In genomic region chr5:125315110-125315509, GRCm38 (mm10) we compare ENCODE assay signal across 26 mouse cellular contexts. TPM values are rescaled to one million over a fixed set of nuclear protein-coding genes. Genes with fewer than 3 reads are reported as not detected.
A peak's percentile ranks its signal among the peaks of the same experiment; 100 is the strongest.
DNase-seq lines count a peak whose midpoint lies in the region; ATAC-seq lines count a peak whose summit lies in the region.
"Had no signal": no experiment of that assay in that cellular context is flagged by ENCODE, and none has a peak within 500 bp of the region (broad histone marks: within the 10 kb centered on the region; RNA-seq: fewer than 3 reads in every experiment).

No protein-coding gene starts in this region.

- no peak for DNase-seq in heart, adult 11 months
- DNase-seq in lung, postnatal 10 days, result peak; percentile 47
- no peak for DNase-seq in lung, postnatal 25 days (ENCODE audit: low spot score)
- peak; percentile 43 for DNase-seq in adipocyte (ENCODE audit: low spot score)
- DNase-seq: B cell, adult 2 months; cerebellum, adult 8-10 months; gastrocnemius, postnatal 10 days; heart, adult 18-20 months; heart, postnatal 14 days; kidney, postnatal 36 days; layer of hippocampus, adult 9-11 months; lung, adult 2 months; retina, postnatal 1 day had no signal

- H3K9ac ChIP-seq in heart, embryonic 15.5 days, result no peak overlapping the region
- H3K9ac ChIP-seq: heart, embryonic 12.5 days; neural tube, embryonic 15.5 days had no signal

- peaks cover 47% of the 10 kb centered on the region for H3K4me1 ChIP-seq in heart, embryonic 15.5 days (replicated peaks)

- H3K27ac ChIP-seq in heart, embryonic 15.5 days, result no peak overlapping the region
- H3K27ac ChIP-seq: embryonic facial prominence, embryonic 10.5 days; hindbrain, postnatal 0 days; macrophage; neural tube, embryonic 15.5 days had no signal

- 73% methylated on average over 1 of the region's 1 CpGs for WGBS in heart, embryonic 15.5 days

- no peak overlapping the region for H3K4me3 ChIP-seq in heart, embryonic 15.5 days
- H3K4me3 ChIP-seq: embryonic facial prominence, embryonic 10.5 days; heart, embryonic 12.5 days; neural tube, embryonic 15.5 days had no signal

- no peak overlapping the region for H3K4me2 ChIP-seq in heart, embryonic 15.5 days
- H3K4me2 ChIP-seq: heart, embryonic 12.5 days; midbrain, embryonic 11.5 days; neural tube, embryonic 15.5 days had no signal

- H3K27me3 ChIP-seq in heart, embryonic 15.5 days, result no peaks in the 10 kb centered on the region
- H3K27me3 ChIP-seq: CH12.LX; heart, embryonic 12.5 days; neural tube, embryonic 15.5 days had no signal

- ATAC-seq in heart, embryonic 15.5 days (replicated peaks; ENCODE audit: insufficient number of reproducible peaks, insufficient read depth, low FRiP score, low read depth), result 0 out of 2 replicates have a peak, but pooled peaks have one; percentile 21
- peak; percentile 75 for ATAC-seq in megakaryocyte-erythroid progenitor cell, adult 5-6 weeks (replicated peaks; ENCODE audit: low FRiP score, low TSS enrichment, poor library complexity, severe bottlenecking)
- no peak for ATAC-seq in cerebellum, adult (ENCODE audit: insufficient number of reproducible peaks, low FRiP score, low TSS enrichment)
- ATAC-seq: forebrain, embryonic 16.5 days; hindbrain, postnatal 0 days; intestine, embryonic 16.5 days had no signal

- no peaks in the 10 kb centered on the region for H3K36me3 ChIP-seq in heart, embryonic 15.5 days
- H3K36me3 ChIP-seq: neural tube, embryonic 15.5 days had no signal

- no peaks in the 10 kb centered on the region for H3K9me3 ChIP-seq in heart, embryonic 15.5 days (replicated peaks)
- H3K9me3 ChIP-seq: embryonic facial prominence, embryonic 10.5 days; G1E; neural tube, embryonic 15.5 days had no signal

RNA-seq across cellular contexts. Expression of gene Scarb1, which starts 25.8 kb away (rescaled TPM):
- polyA plus RNA-seq in heart, embryonic 15.5 days (2015; fragmentation: Nextera tagmentation; extraction: Ambion mirVana), result 54.8 and 68.1 TPM in 2 replicates
- 71.7 and 85.8 TPM in 2 replicates for total RNA-seq in megakaryocyte-erythroid progenitor cell, adult 5-6 weeks (2014; fragmentation: Nextera tagmentation)
- total RNA-seq in megakaryocyte-erythroid progenitor cell, adult 5-6 weeks (2017), result 29.7 and 57.0 TPM in 2 replicates

Comparison
In these comparisons a context has a peak if more than half of its experiments do, and no peak if none do; other contexts are left out.
1. DNase-seq: peak in lung, postnatal 10 days (single experiment) and adipocyte (single experiment); none in heart, adult 11 months (single experiment) and lung, postnatal 25 days (single experiment).